Mouse (Mus musculus) embryonic facial prominence, embryonic 13.5 days (tissue): ENCODE results near the gene Ier3. TPM values are rescaled to one million over a fixed set of nuclear protein-coding genes. Genes with fewer than 3 reads are reported as not detected.

ENCODE experiments used
- ATAC-seq: fragments of 200-750 bp; cut with Nextera tagmentation; 2 replicates; pipeline ENCODE4 v1.8.0; 2017; ENCODE audit warnings: low read depth; ENCODE audit not compliant: insufficient number of reproducible peaks, insufficient read depth, low FRiP score, low TSS enrichment
- H3K27ac ChIP-seq: fragments of 300-500 bp; sonication (generic); 2 replicates; pipeline ENCODE4 v1.5.1; 2015; ENCODE audit warnings: moderate library complexity, mild to moderate bottlenecking, inconsistent platforms
- H3K27me3 ChIP-seq: fragments of 300-500 bp; sonication (generic); 2 replicates; pipeline ENCODE4 v1.6.1; 2015; ENCODE audit warnings: mild to moderate bottlenecking, inconsistent platforms
- H3K36me3 ChIP-seq: fragments of 300-500 bp; sonication (generic); 2 replicates; pipeline ENCODE4 v1.6.1; 2015; ENCODE audit warnings: mild to moderate bottlenecking, inconsistent platforms
- H3K4me1 ChIP-seq: fragments of 300-500 bp; sonication (generic); 2 replicates; pipeline ENCODE4 v1.6.1; 2015; ENCODE audit warnings: inconsistent platforms
- H3K4me2 ChIP-seq: fragments of 300-500 bp; sonication (generic); 2 replicates; pipeline ENCODE4 v1.6.1; 2015; ENCODE audit warnings: moderate library complexity, mild to moderate bottlenecking, inconsistent platforms
- H3K4me3 ChIP-seq: fragments of 300-500 bp; sonication (generic); 2 replicates; pipeline ENCODE4 v1.5.1; 2015; ENCODE audit warnings: mild to moderate bottlenecking, inconsistent platforms
- H3K9ac ChIP-seq: fragments of 300-500 bp; sonication (generic); 2 replicates; pipeline ENCODE4 v1.6.1; 2015; ENCODE audit warnings: mild to moderate bottlenecking, inconsistent platforms
- H3K9me3 ChIP-seq: fragments of 300-500 bp; sonication (generic); 2 replicates; pipeline ENCODE4 v1.6.1; 2016; ENCODE audit warnings: inconsistent platforms
- WGBS: fragments of 180-500 bp; shearing (Covaris S2); methylation state at CpG from one replicate; pipeline ENCODE4 v1.1.7; 2015; ENCODE audit warnings: mixed read lengths; 5-methylcytosine and 5-hydroxymethylcytosine counted together
- polyA plus RNA-seq: library from polyadenylated mRNA; unstranded; fragments of >200 nt; fragmentation: Nextera tagmentation; extraction: Ambion mirVana; gene quantifications from 2 replicates; pipeline ENCODE4 v1.2.1, GENCODE M21; 2015

Ier3 gene
- polyA plus RNA-seq, 1 experiment from 2014 or later: 20.1 TPM

DNA sequence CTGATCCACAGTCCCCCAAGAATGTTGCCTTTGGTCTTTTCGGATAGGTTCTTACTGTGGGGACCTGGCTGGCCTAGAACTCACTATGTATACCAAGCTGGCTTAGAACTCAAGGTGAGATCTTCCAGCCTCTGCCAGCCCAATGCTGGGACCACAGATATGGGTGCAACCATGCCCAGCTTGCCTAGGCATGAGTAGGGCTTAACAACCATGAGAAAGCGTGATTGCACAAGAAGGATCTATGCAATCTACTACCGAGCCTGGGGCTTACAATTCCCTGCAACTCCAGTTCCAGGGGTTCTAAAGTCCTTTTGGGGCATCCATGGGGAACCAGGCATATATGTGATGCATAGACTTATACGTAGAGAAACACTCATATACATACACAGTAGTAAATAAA is 30.6 kb upstream of the Ier3 start:
- Histone ChIP-seq H3K4me2 (no peak overlapping the region), H3K36me3 (no peaks in the 10 kb centered on the region), H3K4me1 (no peaks in the 10 kb centered on the region), H3K27ac (no peak overlapping the region), H3K4me3 (no peak overlapping the region), H3K9ac (no peak overlapping the region), H3K9me3 (no peaks in the 10 kb centered on the region), H3K27me3 (no peaks in the 10 kb centered on the region)
- no peak for ATAC-seq
- 91% methylated on average over 4 of the region's 4 CpGs for WGBS

DNA sequence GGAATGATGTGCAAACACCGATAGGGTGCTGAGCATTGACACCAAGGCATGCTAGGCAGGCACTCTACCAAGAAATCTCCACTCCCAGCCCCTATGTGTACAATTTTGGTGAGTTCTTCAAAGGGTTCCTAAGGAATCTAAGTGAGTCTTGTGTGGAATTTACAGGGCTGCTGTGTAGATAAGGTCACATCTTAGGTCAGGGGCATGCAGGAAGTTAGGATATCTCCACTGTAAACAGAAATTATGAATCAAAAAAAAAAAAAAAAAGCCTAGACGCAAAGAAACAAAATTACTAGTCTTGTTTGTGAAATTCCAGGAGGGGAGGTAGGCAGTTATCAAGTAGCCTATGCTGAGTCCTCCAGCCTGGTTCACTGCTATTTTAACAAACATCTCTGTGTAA is 28.6 kb upstream of the Ier3 start:
- H3K27me3 ChIP-seq: no peaks in the 10 kb centered on the region
- H3K27ac ChIP-seq: no peak overlapping the region
- H3K9ac ChIP-seq: no peak overlapping the region
- H3K4me2 ChIP-seq: no peak overlapping the region
- no peaks in the 10 kb centered on the region for H3K4me1 ChIP-seq
- ATAC-seq: no peak
- no peak overlapping the region for H3K4me3 ChIP-seq
- H3K36me3 ChIP-seq: no peaks in the 10 kb centered on the region
- no peaks in the 10 kb centered on the region for H3K9me3 ChIP-seq
- 79% methylated on average over 2 of the region's 2 CpGs for WGBS

DNA sequence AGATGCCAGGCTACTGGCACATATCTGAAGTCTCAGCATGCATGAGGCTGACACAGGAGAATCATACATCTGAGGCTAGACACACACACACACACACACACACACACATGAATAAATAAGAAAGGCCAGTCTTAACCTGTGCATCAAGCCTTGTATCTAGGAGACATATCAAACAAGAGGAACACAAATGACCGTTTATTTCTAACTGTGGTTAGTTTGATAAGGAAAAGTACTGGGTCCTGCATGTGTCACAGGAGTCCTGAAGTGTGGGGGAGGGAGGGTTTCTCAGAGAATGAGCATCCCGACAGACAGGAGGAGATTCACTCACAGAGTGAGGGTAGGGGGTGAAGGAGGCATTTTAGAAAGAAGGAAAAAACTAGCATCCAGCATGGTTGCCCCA is 26.4 kb upstream of the Ier3 start:
- H3K4me1 ChIP-seq: no peaks in the 10 kb centered on the region
- H3K27ac ChIP-seq: no peak overlapping the region
- WGBS: 58% methylated on average over 2 of the region's 2 CpGs
- H3K36me3 ChIP-seq: no peaks in the 10 kb centered on the region
- H3K9ac ChIP-seq: no peak overlapping the region
- H3K4me3 ChIP-seq: no peak overlapping the region
- H3K4me2 ChIP-seq: no peak overlapping the region
- H3K27me3 ChIP-seq: no peaks in the 10 kb centered on the region
- H3K9me3 ChIP-seq: peaks cover 3% of the 10 kb centered on the region; the same call in 1 of the 2 replicates
- no peak for ATAC-seq

DNA sequence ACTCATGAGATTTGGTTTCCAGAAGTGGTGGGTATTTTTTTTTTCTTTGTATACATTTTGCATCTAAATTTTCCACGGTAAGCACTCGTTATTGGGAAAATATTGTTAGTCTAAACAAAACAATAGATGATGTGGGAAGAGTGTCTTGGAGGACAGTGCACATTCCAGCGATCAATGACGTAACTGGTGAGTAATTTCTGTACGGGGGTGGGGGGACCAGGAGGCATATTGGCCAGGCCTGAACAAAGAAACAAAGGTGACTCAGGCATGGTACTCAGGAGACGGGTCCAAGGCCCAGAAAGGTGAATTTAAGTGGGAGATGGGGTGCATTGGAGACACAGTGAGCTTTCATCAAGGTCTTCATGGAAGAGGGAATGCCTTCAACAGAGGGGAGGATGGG is 25.8 kb upstream of the Ier3 start:
- Histone ChIP-seq H3K4me1 (no peaks in the 10 kb centered on the region), H3K9ac (no peak overlapping the region), H3K4me3 (no peak overlapping the region), H3K9me3 (peaks cover 3% of the 10 kb centered on the region; the same call in 1 of the 2 replicates), H3K36me3 (no peaks in the 10 kb centered on the region), H3K27me3 (no peaks in the 10 kb centered on the region), H3K4me2 (no peak overlapping the region), H3K27ac (no peak overlapping the region)
- ATAC-seq: no peak
- WGBS: 75% methylated on average over 6 of the region's 6 CpGs

DNA sequence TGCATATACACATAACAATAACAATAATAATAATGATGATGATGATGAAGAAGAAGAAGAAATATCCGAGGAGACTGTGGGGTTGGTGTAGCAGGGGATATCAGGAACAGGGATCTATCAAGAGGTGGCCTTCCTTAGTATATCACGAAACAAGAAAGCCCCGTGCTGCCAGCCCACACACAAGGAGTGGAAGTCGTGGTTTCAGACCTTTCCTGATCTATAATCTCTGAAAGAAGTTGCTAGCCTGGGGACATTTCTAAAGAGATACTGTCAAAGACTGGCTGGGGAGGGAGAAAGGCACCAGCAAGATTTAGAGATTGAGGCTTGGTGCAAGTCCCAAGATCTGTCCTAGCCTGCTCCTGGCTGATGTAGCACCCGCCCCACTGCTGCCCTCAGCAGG is 24.6 kb upstream of the Ier3 start:
- Histone ChIP-seq H3K27ac (no peak overlapping the region), H3K9ac (no peak overlapping the region), H3K9me3 (peaks cover 3% of the 10 kb centered on the region; the same call in 1 of the 2 replicates), H3K4me1 (no peaks in the 10 kb centered on the region), H3K27me3 (no peaks in the 10 kb centered on the region), H3K4me3 (no peak overlapping the region), H3K4me2 (no peak overlapping the region), H3K36me3 (no peaks in the 10 kb centered on the region)
- no peak for ATAC-seq
- 57% methylated on average over 5 of the region's 5 CpGs for WGBS

DNA sequence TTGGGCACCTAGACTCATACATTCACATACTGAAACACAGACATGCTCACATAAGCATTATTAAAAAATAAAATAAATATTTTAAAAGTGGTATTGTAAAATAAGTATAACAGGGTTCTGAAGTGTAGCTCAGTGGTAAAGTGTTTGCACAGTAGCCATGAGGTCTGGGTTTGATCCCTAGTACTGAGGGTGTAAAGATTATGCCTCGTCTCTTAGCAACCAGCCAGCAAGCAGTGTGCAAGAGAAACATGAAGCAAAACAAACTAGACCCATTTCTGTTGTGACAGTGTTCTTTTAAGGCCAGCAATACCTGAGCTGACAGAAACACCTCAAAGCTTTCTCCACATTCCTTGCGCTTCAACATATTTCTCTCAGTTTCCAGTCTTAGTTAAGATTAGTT is 20.6 kb upstream of the Ier3 start:
- Histone ChIP-seq H3K27ac (0 out of 2 replicates have a peak overlapping the region, but pooled peaks have one; percentile 11), H3K9me3 (peaks cover 3% of the 10 kb centered on the region; the same call in 1 of the 2 replicates), H3K4me1 (peaks cover 9% of the 10 kb centered on the region), H3K27me3 (no peaks in the 10 kb centered on the region), H3K4me3 (no peak overlapping the region), H3K36me3 (no peaks in the 10 kb centered on the region), H3K9ac (no peak overlapping the region), H3K4me2 (no peak overlapping the region)
- WGBS: 79% methylated on average over 2 of the region's 2 CpGs
- no peak for ATAC-seq

DNA sequence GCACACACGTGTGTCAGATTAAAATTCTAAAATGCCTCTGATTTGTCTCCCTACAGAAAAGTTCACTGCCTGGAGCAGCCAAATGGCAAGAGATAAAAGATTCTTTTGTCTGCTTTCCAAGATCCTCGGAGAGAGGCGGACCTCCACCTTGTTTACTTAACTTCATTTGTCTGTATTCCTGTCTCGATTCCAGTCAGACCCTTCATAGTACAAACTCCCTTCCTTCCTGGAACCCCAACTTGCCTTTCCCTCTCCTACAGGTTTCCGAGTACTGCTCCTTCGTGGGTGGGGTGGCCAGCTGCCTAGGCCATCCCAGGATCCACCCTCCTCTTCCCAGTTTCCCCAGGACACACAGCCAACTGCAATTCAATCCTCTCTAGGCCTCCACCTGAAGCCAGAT is 18.5 kb upstream of the Ier3 start:
- Histone ChIP-seq H3K4me3 (no peak overlapping the region), H3K4me2 (no peak overlapping the region), H3K9ac (no peak overlapping the region), H3K4me1 (peaks cover 9% of the 10 kb centered on the region), H3K27me3 (no peaks in the 10 kb centered on the region), H3K9me3 (peaks cover 3% of the 10 kb centered on the region; the same call in 1 of the 2 replicates), H3K27ac (peak overlapping the region; percentile 36; the same call in 1 of the 2 replicates), H3K36me3 (no peaks in the 10 kb centered on the region)
- WGBS: 26% methylated on average over 6 of the region's 6 CpGs
- no peak for ATAC-seq

DNA sequence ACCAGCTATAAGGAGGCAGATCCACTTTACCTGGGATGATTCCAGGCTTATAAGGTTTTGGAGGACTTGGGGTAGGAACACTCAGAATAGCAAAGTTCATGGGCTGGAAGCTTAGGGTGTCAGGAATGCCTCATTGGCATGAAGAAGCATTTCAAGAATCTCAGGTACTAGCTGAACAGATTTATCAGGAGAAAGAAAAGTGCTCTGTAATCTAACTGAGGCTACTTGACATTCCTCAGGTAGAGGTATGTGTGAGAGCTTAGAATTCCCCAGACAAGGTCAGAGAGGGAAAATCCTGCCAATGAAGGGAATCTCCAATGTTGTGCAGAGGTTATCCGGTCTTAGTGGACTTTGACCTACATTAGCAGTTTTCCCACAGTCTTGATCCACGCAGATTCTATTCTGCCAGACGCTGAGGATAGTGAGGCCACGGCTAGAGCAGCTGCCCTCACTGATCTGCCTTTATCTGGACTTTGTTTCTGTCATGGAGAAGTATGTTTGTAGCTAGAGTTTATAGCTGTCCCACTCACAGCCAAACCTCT is 17.6 kb upstream of the Ier3 start:
- H3K4me3 ChIP-seq: no peak overlapping the region
- H3K9me3 ChIP-seq: no peaks in the 10 kb centered on the region
- ATAC-seq: no peak
- H3K4me2 ChIP-seq: no peak overlapping the region
- no peak overlapping the region for H3K27ac ChIP-seq
- H3K9ac ChIP-seq: no peak overlapping the region
- no peaks in the 10 kb centered on the region for H3K27me3 ChIP-seq
- 82% methylated on average over 4 of the region's 4 CpGs for WGBS
- H3K4me1 ChIP-seq: peaks cover 9% of the 10 kb centered on the region
- no peaks in the 10 kb centered on the region for H3K36me3 ChIP-seq

DNA sequence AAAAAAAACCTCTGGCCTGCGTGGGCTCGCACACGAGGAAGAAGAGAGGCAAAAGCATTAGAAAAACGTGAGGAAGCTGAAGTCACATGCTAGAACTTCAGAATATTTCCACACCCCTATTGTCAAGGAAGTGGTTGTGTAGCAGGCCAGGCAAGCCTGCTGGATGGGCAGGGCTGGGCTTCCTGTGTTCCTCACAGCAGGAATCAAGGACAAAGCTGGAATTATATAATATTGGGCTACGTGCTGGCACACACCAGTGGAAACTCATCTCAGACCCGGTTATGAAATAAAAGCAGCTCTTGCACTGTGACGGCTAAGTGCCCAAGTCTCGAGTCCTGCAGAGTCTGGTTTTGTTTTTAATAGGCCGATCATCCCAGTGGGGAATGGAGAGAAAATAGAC is 13.4 kb upstream of the Ier3 start:
- Histone ChIP-seq H3K27me3 (no peaks in the 10 kb centered on the region), H3K4me3 (no peak overlapping the region), H3K9me3 (no peaks in the 10 kb centered on the region), H3K27ac (peak overlapping the region; percentile 62), H3K4me2 (no peak overlapping the region), H3K4me1 (peaks cover 13% of the 10 kb centered on the region), H3K36me3 (no peaks in the 10 kb centered on the region), H3K9ac (no peak overlapping the region)
- 49% methylated on average over 9 of the region's 9 CpGs for WGBS
- no peak for ATAC-seq

DNA sequence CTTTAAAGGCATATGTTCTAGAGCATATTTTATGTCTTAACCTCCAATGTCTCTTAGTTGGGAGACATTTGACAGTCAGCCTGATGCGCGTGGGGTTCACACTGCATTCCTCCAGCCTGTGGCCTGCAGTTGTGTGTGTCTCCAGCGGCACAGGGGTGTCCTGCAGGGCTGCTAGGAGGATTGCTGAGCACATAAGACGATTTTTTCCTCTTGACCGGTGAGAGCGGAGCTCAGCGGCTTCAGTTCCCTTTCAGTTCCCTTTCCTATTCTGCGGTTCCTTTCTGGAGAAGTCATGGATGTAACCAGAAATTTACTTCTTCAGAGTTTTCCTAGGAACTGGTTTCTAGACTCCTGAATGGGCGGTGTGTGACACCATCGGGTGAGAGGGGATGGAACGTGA is 12.1 kb upstream of the Ier3 start:
- Histone ChIP-seq H3K4me3 (no peak overlapping the region), H3K4me1 (peaks cover 23% of the 10 kb centered on the region), H3K4me2 (no peak overlapping the region), H3K9me3 (no peaks in the 10 kb centered on the region), H3K27ac (no peak overlapping the region), H3K9ac (no peak overlapping the region), H3K27me3 (no peaks in the 10 kb centered on the region), H3K36me3 (no peaks in the 10 kb centered on the region)
- no peak for ATAC-seq
- 87% methylated on average over 11 of the region's 11 CpGs for WGBS

DNA sequence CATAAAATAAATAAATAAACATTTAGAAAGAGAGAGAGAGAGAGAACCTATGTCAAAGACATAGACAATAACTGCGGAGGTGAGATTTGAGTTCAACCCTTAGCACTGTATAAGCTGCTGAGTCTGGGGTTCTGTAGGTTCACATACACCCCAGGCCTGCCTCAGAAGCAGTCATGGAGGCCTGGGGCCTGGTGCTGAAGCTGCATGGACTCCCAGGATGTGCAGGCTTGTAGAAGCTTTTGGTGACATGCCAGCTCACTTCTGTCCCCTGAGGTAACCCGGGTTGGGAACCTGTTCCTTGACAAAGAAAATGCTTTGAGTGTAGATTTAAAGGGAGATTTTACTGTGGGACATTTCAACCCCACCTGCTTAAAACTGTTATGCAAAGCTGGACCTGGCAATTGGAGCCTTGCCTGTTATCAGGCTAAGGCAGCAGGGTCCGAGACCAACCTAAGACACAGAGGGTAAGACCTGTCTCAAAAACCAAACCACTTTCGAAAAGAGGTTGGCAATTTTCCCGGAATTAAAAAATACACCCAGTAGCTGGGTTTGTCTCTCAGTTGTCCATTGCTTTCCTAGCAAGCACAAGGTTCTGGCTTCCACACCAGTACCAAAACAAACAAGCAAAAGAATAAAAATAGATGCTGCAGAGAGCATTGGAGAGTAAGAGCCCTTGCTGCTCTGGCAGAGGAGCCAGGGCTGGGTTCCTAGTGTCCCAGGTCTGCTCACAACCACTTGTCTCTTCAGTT is 10.4 kb upstream of the Ier3 start:
- Histone ChIP-seq H3K36me3 (no peaks in the 10 kb centered on the region), H3K27me3 (no peaks in the 10 kb centered on the region), H3K9ac (no peak overlapping the region), H3K27ac (peak overlapping the region; percentile 91; the same call in 1 of the 2 replicates), H3K4me1 (peaks cover 38% of the 10 kb centered on the region), H3K9me3 (no peaks in the 10 kb centered on the region), H3K4me3 (no peak overlapping the region), H3K4me2 (no peak overlapping the region)
- 83% methylated on average over 5 of the region's 5 CpGs for WGBS
- ATAC-seq: no peak

DNA sequence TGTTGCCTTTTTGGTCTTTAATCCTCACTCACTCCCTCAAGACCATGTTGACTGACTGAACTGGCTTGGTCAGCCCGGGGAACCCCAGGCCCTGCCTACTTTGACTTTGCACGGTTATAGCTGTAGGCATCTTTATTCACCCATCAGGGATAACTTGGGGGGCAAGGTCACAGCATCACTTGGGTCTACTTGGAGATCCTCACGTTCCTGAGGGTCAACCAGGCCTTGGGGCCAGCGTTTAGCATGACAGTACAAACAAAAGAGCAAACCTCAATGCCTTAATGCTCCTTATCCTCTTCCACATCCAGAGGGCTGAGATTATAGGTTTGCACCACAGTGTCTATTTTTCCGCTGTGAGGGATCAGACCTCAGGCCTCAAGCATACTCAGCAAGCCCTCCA is 9.2 kb upstream of the Ier3 start:
- Histone ChIP-seq H3K9me3 (no peaks in the 10 kb centered on the region), H3K27ac (peak overlapping the region; percentile 91)

More for the DNA sequence above, 9.2 kb upstream of the Ier3 start:
- H3K4me3 ChIP-seq: no peak overlapping the region
- H3K9ac ChIP-seq: peak overlapping the region; percentile 27; the same call in 1 of the 2 replicates
- H3K4me1 ChIP-seq: peaks cover 50% of the 10 kb centered on the region
- 65% methylated on average over 5 of the region's 5 CpGs for WGBS
- ATAC-seq: no peak
- no peaks in the 10 kb centered on the region for H3K36me3 ChIP-seq
- no peak overlapping the region for H3K4me2 ChIP-seq
- H3K27me3 ChIP-seq: no peaks in the 10 kb centered on the region
